Mouse (Mus musculus) heart, embryonic 16.5 days (tissue): ENCODE measurements around the gene Cep89. TPM values are rescaled to one million over a fixed set of nuclear protein-coding genes. Genes with fewer than 3 reads are reported as not detected.

Source experiments
- polyA plus RNA-seq: library from polyadenylated mRNA; unstranded; fragments of >200 nt; fragmentation: Nextera tagmentation; extraction: Ambion mirVana; gene quantifications from 2 replicates; pipeline ENCODE4 v1.2.1, GENCODE M21; 2015

The Cep89 gene
- polyA plus RNA-seq, 1 experiment from 2014 or later, result 45.2 TPM

Other genes starting within 250 kb of the Cep89 start
- 1.8 TPM in 2 replicates for gene Slc7a10, start 210.7 kb upstream of the Cep89 start, polyA plus RNA-seq
- 2.0 and 2.5 TPM in 2 replicates for gene Lrp3, start 181.5 kb upstream of the Cep89 start, polyA plus RNA-seq
- 10.1 and 12.2 TPM in 2 replicates for gene Gpatch1, start 78.6 kb upstream of the Cep89 start, polyA plus RNA-seq
- 5.8 TPM in 2 replicates for gene Rhpn2, start 62.9 kb upstream of the Cep89 start, polyA plus RNA-seq
- 13.6 and 16.1 TPM in 2 replicates for gene Faap24, start 199 bp upstream of the Cep89 start, polyA plus RNA-seq
- gene Slc7a9, start 51.8 kb downstream of the Cep89 start, polyA plus RNA-seq, result 0.27 and 0.56 TPM in 2 replicates
- 1.5 and 1.7 TPM in 2 replicates for gene Tdrd12, start 140.7 kb downstream of the Cep89 start, polyA plus RNA-seq
- 138 and 142 TPM in 2 replicates for gene Nudt19, start 159.3 kb downstream of the Cep89 start, polyA plus RNA-seq
- 0.34 and 0.35 TPM in 2 replicates for gene Rgs9bp, start 188.5 kb downstream of the Cep89 start, polyA plus RNA-seq
- gene Ankrd27, start 189.2 kb downstream of the Cep89 start, polyA plus RNA-seq, result 20.4 and 22.6 TPM in 2 replicates